Mouse (Mus musculus) adrenal gland, adult 18-20 months (tissue): ENCODE results near the gene Tmem54. TPM values are rescaled to one million over a fixed set of nuclear protein-coding genes. Genes with fewer than 3 reads are reported as not detected.

Experiments
- DNase-seq, 2 experiments: peaks; one replicate each; pipeline ENCODE4 v3.0.0; 2021 to 2022; ENCODE audit warnings: low spot score in 2 of 2
- total RNA-seq, 2 experiments: library from RNA; stranded (reverse); gene quantifications; 1 replicate in 1 of 2; 2 replicates in 1 of 2; pipeline ENCODE4 v1.2.3; 2021

Tmem54 gene
- total RNA-seq, 2 experiments from 2014 or later, result not detected

DNA sequence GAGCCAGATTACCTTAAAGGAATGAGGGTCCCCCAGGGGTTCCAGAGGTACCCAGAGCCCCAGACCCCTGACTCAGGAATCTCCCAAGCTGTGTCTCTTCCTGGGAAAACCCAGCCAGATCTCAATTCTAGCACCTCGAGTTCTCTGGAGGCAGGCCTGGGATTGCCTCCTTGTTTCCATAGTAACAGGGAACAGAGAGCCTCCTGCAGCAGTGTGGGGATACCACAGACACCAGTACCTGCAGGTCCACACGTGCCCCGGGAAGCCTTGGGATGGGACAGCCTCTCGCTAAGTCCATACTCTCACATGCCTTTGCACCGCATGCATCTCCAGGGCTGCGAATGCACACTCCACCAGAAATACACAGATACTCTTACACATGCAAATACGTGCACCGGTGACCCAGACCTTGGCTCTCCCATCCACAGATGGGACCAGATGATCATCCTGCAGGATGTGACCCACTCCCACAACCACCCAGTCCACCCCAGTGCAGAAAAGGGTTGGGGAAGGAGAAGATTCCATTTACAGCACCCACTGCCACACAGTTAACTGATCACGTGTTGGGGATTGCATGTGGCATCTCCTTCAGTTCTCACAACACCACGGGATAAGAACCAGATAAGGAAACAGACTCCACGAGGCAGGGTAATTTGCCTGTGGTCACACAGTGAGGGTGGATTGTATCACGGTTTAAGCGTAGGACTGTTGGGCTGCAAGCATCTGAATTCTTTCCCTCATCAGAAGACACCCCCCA lies 23.4 kb downstream of the Tmem54 start:
- no peak for DNase-seq

DNA sequence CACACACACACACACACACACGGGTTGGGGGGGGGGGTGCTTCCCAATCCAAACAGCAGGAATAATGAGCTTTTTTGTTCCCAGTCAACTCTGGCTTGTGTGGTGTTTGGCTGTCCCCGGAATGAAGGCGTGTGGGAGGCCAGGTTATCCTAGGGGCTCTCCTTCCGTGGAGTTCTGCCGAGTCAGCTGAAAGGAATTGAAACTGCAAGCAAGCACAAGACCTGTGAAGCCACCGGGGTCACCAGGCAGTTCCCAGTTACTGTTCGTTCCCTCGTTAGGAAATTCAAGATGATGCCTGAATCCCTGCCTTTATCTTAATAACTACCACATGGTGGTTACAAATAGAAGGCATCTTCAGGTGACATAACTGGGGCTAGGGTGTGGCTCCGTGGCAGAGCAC lies 24.0 kb downstream of the Tmem54 start:
- DNase-seq, result no peak

DNA sequence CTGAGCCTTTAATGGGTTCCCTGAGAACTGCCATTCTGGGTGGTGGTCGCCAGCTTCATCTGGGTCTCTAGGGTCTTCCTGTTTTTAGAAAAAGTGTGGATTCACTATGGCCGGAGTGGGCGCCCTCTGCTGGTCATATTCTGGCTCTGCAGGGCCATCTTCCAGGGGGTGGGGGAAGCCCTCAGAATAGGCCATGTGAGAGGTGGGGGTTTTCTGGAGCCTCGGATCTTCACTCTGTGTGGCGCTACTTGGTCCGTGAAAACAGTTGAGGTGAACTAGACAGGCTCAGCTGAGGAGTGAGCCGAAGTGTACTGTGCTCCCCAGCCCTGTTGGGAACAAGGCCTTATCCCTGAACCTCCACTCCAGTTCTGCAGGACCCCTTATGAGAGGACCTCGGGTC lies 24.8 kb downstream of the Tmem54 start:
- DNase-seq, result peak; percentile 45 to 52

GRCm38 (mm10) chr4:129130755-129131303 lies 25.5 kb downstream of the Tmem54 start:
- no peak for DNase-seq

DNA sequence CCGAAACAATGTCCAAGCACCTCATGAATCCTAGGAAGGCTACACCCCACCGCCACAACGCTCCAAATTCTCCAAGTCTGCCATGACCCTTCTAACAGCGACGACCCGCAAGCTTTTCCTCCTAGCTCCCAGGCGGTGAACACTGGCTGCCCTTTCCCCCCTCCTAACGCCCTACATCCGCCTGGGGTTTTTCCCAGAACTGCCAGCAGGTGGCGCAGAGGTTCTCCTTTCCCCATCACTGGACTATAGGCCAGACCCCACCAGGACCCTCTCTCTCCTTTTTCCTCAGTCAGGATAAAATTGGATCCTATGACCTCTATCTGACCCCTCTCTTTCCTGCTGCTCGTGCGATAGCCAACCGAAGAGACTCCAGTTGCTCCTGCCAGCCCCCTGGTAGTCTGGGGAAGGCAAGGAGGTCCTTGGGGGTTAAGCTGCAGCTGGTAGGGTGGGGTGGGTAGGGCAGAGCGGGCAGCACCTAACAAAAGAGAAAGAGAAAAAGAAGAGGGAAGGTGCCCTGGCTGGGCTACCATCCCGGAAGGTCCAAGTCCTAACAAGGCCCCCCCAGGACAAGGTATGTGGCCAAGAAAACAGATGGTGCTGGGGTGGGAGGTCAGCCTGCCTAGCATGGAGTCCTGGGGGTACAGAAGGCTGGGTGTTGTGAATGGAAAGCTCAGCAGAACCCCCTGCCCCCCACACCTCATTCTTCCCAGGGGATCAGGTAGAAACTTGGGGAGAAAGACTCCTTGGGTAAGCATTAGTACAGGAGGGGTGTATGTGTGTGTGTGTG lies 29.6 kb downstream of the Tmem54 start:
- peak; percentile 78 to 80 for DNase-seq

DNA sequence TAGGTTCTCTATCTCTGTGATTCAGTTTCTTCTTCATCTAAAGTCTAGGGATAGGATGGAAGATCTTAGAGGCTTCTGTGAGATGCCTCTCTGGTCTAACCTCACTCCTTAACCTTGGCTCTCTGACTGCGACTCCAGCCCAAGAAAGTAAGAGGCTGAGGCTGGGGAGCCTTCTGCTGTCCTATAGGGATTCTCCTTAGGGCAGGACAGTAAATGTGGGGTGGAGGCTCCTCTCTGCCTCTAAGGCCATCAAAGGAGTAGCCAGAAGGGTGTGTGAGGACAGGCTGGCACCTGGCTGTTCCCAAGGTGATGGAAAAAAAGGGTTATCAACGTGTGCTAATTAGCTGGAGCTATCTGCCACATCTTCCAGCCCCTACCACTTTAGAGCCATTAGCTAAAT lies 30.3 kb downstream of the Tmem54 start:
- DNase-seq, result no peak

- no peak for DNase-seq
Measured at GRCm38 (mm10) chr4:129136189-129136578, 30.8 kb downstream of the Tmem54 start.

- peak in 1 of 2 experiments; percentile 21 for DNase-seq
Measured at GRCm38 (mm10) chr4:129136579-129137391, 31.4 kb downstream of the Tmem54 start, which contains the start of gene Fndc5. Gene Fndc5, plus strand, starts transcription at chr4:129136999.

- no peak for DNase-seq
Measured at GRCm38 (mm10) chr4:129137392-129138321, 32.3 kb downstream of the Tmem54 start.

- no peak for DNase-seq
Measured at GRCm38 (mm10) chr4:129139642-129140041, 34.3 kb downstream of the Tmem54 start.

- DNase-seq, result no peak
Measured at GRCm38 (mm10) chr4:129140808-129141207, 35.5 kb downstream of the Tmem54 start.

GRCm38 (mm10) chr4:129141560-129142438 lies 36.5 kb downstream of the Tmem54 start:
- no peak for DNase-seq

- DNase-seq, result no peak
Measured at GRCm38 (mm10) chr4:129142439-129143045, 37.2 kb downstream of the Tmem54 start.

GRCm38 (mm10) chr4:129143509-129143908 lies 38.2 kb downstream of the Tmem54 start:
- DNase-seq, result no peak

- DNase-seq, result no peak
Measured at GRCm38 (mm10) chr4:129144401-129145367, 39.3 kb downstream of the Tmem54 start.

- no peak for DNase-seq
Measured at GRCm38 (mm10) chr4:129145411-129145810, 40.1 kb downstream of the Tmem54 start.

DNA sequence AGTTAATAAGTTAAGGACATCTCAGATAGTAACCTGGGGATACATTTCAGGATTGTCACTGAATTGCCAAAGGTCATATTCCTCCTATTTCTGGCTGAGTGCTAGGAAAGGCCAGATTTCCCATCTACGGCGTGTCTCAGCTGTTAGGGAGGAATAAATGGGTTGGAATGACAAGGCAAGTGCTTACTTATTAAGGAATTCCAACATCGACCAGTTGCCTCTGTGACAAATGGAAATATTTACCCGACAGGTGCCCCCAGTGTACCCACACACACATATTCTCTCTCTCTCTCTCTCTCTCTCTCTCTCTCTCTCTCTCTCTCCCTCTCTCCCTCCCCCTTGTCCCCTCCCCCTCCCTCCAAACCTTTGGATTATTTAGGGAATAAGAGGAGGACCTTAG lies 40.6 kb downstream of the Tmem54 start:
- DNase-seq, result no peak
